Mouse (Mus musculus) ES-Bruce4 (cell line): ENCODE data around the gene Aanat.

Experiments
- CTCF ChIP-seq: IDR thresholded peaks from one replicate; pipeline ENCODE4 v1.8.1; 2011; ENCODE audit warnings: low read depth, low read length
- EP300 ChIP-seq: IDR thresholded peaks from 2 replicates; pipeline ENCODE4 v1.6.1; 2011; ENCODE audit warnings: low read depth, low read length; ENCODE audit not compliant: insufficient read depth
- POLR2A ChIP-seq: IDR thresholded peaks from one replicate; pipeline ENCODE4 v1.8.1; 2011; ENCODE audit warnings: low read length; ENCODE audit not compliant: insufficient read depth

DNA sequence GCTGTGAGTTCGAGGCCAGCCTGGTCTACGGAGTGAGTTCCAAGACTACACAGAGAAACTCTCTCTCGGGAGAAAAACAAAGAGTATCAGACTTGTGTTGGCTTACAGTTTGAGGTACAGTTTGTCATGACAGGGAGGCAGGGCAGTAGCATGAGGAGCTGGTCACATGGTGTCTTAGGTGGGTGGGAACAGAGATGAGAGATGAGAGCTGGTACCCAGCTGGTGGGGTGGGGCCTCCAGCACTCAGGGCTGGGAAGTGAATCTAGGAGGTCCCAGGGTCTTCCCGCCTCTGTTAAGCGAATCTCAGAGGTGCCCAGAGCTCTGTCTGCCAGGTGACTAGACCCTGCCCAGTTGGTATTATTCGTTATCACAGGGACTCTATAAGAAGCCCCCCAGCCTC is 43.2 kb downstream of the Aanat start:
- TF ChIP-seq CTCF = no peak
- TF ChIP-seq EP300 = no peak
- TF ChIP-seq POLR2A = no peak
